ENCODE assay signal across 9 mouse cellular contexts in genomic region chr7:16920818-16921791, GRCm38 (mm10). TPM values are rescaled to one million over a fixed set of nuclear protein-coding genes. Genes with fewer than 3 reads are reported as not detected.
A peak's percentile ranks its signal among the peaks of the same experiment; 100 is the strongest.
DNase-seq lines count a peak whose midpoint lies in the region; ATAC-seq and TF ChIP-seq lines count a peak whose summit lies in the region.
"Had no signal": no experiment of that assay in that cellular context is flagged by ENCODE, and none has a peak within 500 bp of the region (broad histone marks: within the 10 kb centered on the region; RNA-seq: fewer than 3 reads in every experiment).

No protein-coding gene starts in this region.

- no peak for TF ChIP-seq POLR2A in heart, adult 2 months (IDR thresholded peaks at IDR 0.05; ENCODE audit: insufficient read depth, low read depth, low read length)

- H3K27me3 ChIP-seq in heart, adult 2 months (ENCODE audit: control insufficient read depth, insufficient read depth, low read length): no peaks in the 10 kb centered on the region
- no peaks in the 10 kb centered on the region for H3K27me3 ChIP-seq in hindbrain, embryonic 15.5 days
- H3K27me3 ChIP-seq in midbrain, embryonic 11.5 days (ENCODE audit: control insufficient read depth, insufficient read depth, low read length): no peaks in the 10 kb centered on the region

- 53% methylated on average over 21 of the region's 21 CpGs for WGBS in heart, adult 2 months
- WGBS in hindbrain, embryonic 15.5 days: 33% methylated on average over 21 of the region's 21 CpGs
- WGBS in midbrain, embryonic 11.5 days: 51% methylated on average over 21 of the region's 21 CpGs

- peak overlapping the region; percentile 89 for H3K4me2 ChIP-seq in hindbrain, embryonic 15.5 days
- peak overlapping the region; percentile 93 for H3K4me2 ChIP-seq in midbrain, embryonic 11.5 days

- peaks cover 15% of the 10 kb centered on the region for H3K4me1 ChIP-seq in heart, adult 2 months (ENCODE audit: control insufficient read depth, insufficient read depth, low read length)
- peaks cover 62% of the 10 kb centered on the region for H3K4me1 ChIP-seq in hindbrain, embryonic 15.5 days (replicated peaks)
- peaks cover 30% of the 10 kb centered on the region for H3K4me1 ChIP-seq in midbrain, embryonic 11.5 days (ENCODE audit: control insufficient read depth, insufficient read depth, low read length)

- H3K4me3 ChIP-seq in heart, adult 2 months: peak overlapping the region; percentile 98; the same call in 1 of the 2 replicates
- H3K4me3 ChIP-seq in hindbrain, embryonic 15.5 days: peak overlapping the region; percentile 88
- peak overlapping the region; percentile 76 for H3K4me3 ChIP-seq in midbrain, embryonic 11.5 days (ENCODE audit: low read depth, low read length)

- TF ChIP-seq EP300 in heart, adult 2 months (IDR thresholded peaks at IDR 0.05; ENCODE audit: insufficient read depth, low read depth, low read length): no peak

- no peak for ATAC-seq in hindbrain, embryonic 15.5 days (ENCODE audit: low FRiP score, low read depth)
- no peak for ATAC-seq in midbrain, embryonic 11.5 days (ENCODE audit: low FRiP score)
- ATAC-seq in inflammation-experienced regulatory T-cells, adult 6 months: no peak

- peaks cover 5% of the 10 kb centered on the region; the same call in 1 of the 2 replicates for H3K79me2 ChIP-seq in heart, adult 2 months (replicated peaks; ENCODE audit: control insufficient read depth, insufficient read depth, low read length)

- H3K9ac ChIP-seq in heart, adult 2 months (ENCODE audit: low read depth, low read length): peak overlapping the region; percentile 16
- H3K9ac ChIP-seq in hindbrain, embryonic 15.5 days: peak overlapping the region; percentile 95
- H3K9ac ChIP-seq in midbrain, embryonic 11.5 days (ENCODE audit: low read length): peak overlapping the region; percentile 97

- intact Hi-C loops in heart, adult 2 months (cut with DNase I): loop anchor here (10.0 kb wide), 1 partner anchor 306 kb away; the partner anchor contains the start of gene Arhgap35
- intact Hi-C loops in heart, postnatal 36 days (cut with DNase I): no loop called here

- peak overlapping the region; percentile 12; the same call in 1 of the 2 replicates for H3K27ac ChIP-seq in heart, adult 2 months
- H3K27ac ChIP-seq in hindbrain, embryonic 15.5 days (replicated peaks): peak overlapping the region; percentile 96
- peak overlapping the region; percentile 57 for H3K27ac ChIP-seq in midbrain, embryonic 11.5 days (ENCODE audit: low read depth, low read length)

- H3K36me3 ChIP-seq in heart, adult 2 months (ENCODE audit: control insufficient read depth, insufficient read depth, low read length): no peaks in the 10 kb centered on the region
- H3K36me3 ChIP-seq in hindbrain, embryonic 15.5 days: peaks cover 29% of the 10 kb centered on the region
- H3K36me3 ChIP-seq in midbrain, embryonic 11.5 days (ENCODE audit: control insufficient read depth, insufficient read depth, low read length): peaks cover 17% of the 10 kb centered on the region

- H3K9me3 ChIP-seq in hindbrain, embryonic 15.5 days: no peaks in the 10 kb centered on the region
- H3K9me3 ChIP-seq in midbrain, embryonic 11.5 days (ENCODE audit: control insufficient read depth, low read length): no peaks in the 10 kb centered on the region

- DNase-seq in heart, adult 2 months: peak in 1 of 2 experiments; percentile 53
- no peak for DNase-seq in heart, postnatal 36 days
- DNase-seq in MN1 (ENCODE audit: low spot score): peak; percentile 48
- peak; percentile 60 for DNase-seq in embryo, embryonic 10.5 days (ENCODE audit: low spot score)
- DNase-seq in midbrain, embryonic 11.5 days (ENCODE audit: low spot score, missing footprints): peak; percentile 89
- no peak for DNase-seq in thymus, postnatal 14 days

- TF ChIP-seq CTCF in heart, adult 2 months (IDR thresholded peaks at IDR 0.05): no peak

RNA-seq across cellular contexts. Expression of gene Calm3, which starts 2.8 kb away (rescaled TPM):
- 100 to 1,000 TPM; 168 to 175 TPM for total RNA-seq in heart, adult 2 months (2021)
- 163 and 206 TPM in 2 replicates for polyA plus RNA-seq in heart, adult 2 months (2012; rRNA removed)
- total RNA-seq in heart, postnatal 36 days (2021): 100 to 1,000 TPM; 182 to 193 TPM
- polyA plus RNA-seq in hindbrain, embryonic 15.5 days (2015; fragmentation: Nextera tagmentation; extraction: Ambion mirVana): 382 and 391 TPM in 2 replicates
- polyA plus RNA-seq in midbrain, embryonic 11.5 days (2014; fragmentation: Nextera tagmentation; extraction: Ambion mirVana): 284 and 295 TPM in 2 replicates
- 100 to 1,000 TPM in 2 of 3 experiments, 10 to 100 TPM in 1; 51.8 to 255 (median 105) TPM for polyA plus RNA-seq in inflammation-experienced regulatory T-cells, adult 6 months (2017; shearing (Covaris generic))

RNA-seq across cellular contexts. Expression of gene Ptgir, which starts 14.8 kb away (rescaled TPM):
- total RNA-seq in heart, adult 2 months (2021): 1 to 10 TPM; 1.9 to 2.9 TPM
- polyA plus RNA-seq in heart, adult 2 months (2012; rRNA removed): 5.2 and 7.4 TPM in 2 replicates
- 1 to 10 TPM; 2.9 TPM for total RNA-seq in heart, postnatal 36 days (2021)
- 0.13 and 0.52 TPM in 2 replicates for polyA plus RNA-seq in hindbrain, embryonic 15.5 days (2015; fragmentation: Nextera tagmentation; extraction: Ambion mirVana)
- polyA plus RNA-seq in midbrain, embryonic 11.5 days (2014; fragmentation: Nextera tagmentation; extraction: Ambion mirVana): 0.94 and 1.2 TPM in 2 replicates
- polyA plus RNA-seq in inflammation-experienced regulatory T-cells, adult 6 months (2017; shearing (Covaris generic)): 1 to 10 TPM; 4.3 to 8.2 (median 7.1) TPM

RNA-seq across cellular contexts. Expression of gene Pnmal2, which starts 23.4 kb away (rescaled TPM):
- total RNA-seq in heart, adult 2 months (2021): 1 to 10 TPM; 3.8 to 4.1 TPM
- 3.5 and 4.4 TPM in 2 replicates for polyA plus RNA-seq in heart, adult 2 months (2012; rRNA removed)
- 1 to 10 TPM; 3.4 to 3.9 TPM for total RNA-seq in heart, postnatal 36 days (2021)
- polyA plus RNA-seq in hindbrain, embryonic 15.5 days (2015; fragmentation: Nextera tagmentation; extraction: Ambion mirVana): 142 and 150 TPM in 2 replicates
- polyA plus RNA-seq in midbrain, embryonic 11.5 days (2014; fragmentation: Nextera tagmentation; extraction: Ambion mirVana): 8.3 and 8.6 TPM in 2 replicates
- polyA plus RNA-seq in inflammation-experienced regulatory T-cells, adult 6 months (2017; shearing (Covaris generic)): not detected
- total RNA-seq: neutrophil, adult 5-6 weeks had no signal

RNA-seq across cellular contexts. Expression of gene Gng8, which starts 29.5 kb away (rescaled TPM):
- 1 to 10 TPM in 1 of 2 experiments, under 1 TPM in 1; 0.47 to 1.6 TPM for total RNA-seq in heart, adult 2 months (2021)
- polyA plus RNA-seq in heart, adult 2 months (2012; rRNA removed): 7.4 and 13.1 TPM in 2 replicates
- total RNA-seq in heart, postnatal 36 days (2021): 1 to 10 TPM in 1 of 2 experiments, under 1 TPM in 1; 0.54 to 1.3 TPM
- 1.3 and 5.3 TPM in 2 replicates for polyA plus RNA-seq in hindbrain, embryonic 15.5 days (2015; fragmentation: Nextera tagmentation; extraction: Ambion mirVana)
- 9.7 and 10.2 TPM in 2 replicates for polyA plus RNA-seq in midbrain, embryonic 11.5 days (2014; fragmentation: Nextera tagmentation; extraction: Ambion mirVana)
- polyA plus RNA-seq in inflammation-experienced regulatory T-cells, adult 6 months (2017; shearing (Covaris generic)): not detected
- total RNA-seq: neutrophil, adult 5-6 weeks had no signal

RNA-seq across cellular contexts. Expression of gene Pnmal1, which starts 38.4 kb away (rescaled TPM):
- total RNA-seq in heart, adult 2 months (2021): under 1 TPM in 1 of 2 experiments, not detected in 1; 0.11 TPM
- 0.06 TPM in 2 replicates for polyA plus RNA-seq in heart, adult 2 months (2012; rRNA removed)
- total RNA-seq in heart, postnatal 36 days (2021): not detected
- 52.6 and 57.5 TPM in 2 replicates for polyA plus RNA-seq in hindbrain, embryonic 15.5 days (2015; fragmentation: Nextera tagmentation; extraction: Ambion mirVana)
- 22.5 and 23.7 TPM in 2 replicates for polyA plus RNA-seq in midbrain, embryonic 11.5 days (2014; fragmentation: Nextera tagmentation; extraction: Ambion mirVana)
- polyA plus RNA-seq in inflammation-experienced regulatory T-cells, adult 6 months (2017; shearing (Covaris generic)): not detected
- total RNA-seq: neutrophil, adult 5-6 weeks had no signal

Comparison
In these comparisons a context has a peak if more than half of its experiments do, and no peak if none do; other contexts are left out.
1. DNase-seq: peak in MN1 (single experiment), embryo, embryonic 10.5 days (single experiment) and midbrain, embryonic 11.5 days (single experiment); none in heart, postnatal 36 days (0 of 2) and thymus, postnatal 14 days (single experiment).
2. H3K27ac ChIP-seq: peak in every context shown above with its lines; median percentile 96 in hindbrain, embryonic 15.5 days; 57 in midbrain, embryonic 11.5 days; 12 in heart, adult 2 months.
3. H3K9ac ChIP-seq: peak in every context shown above with its lines; median percentile 97 in midbrain, embryonic 11.5 days; 95 in hindbrain, embryonic 15.5 days; 16 in heart, adult 2 months.
4. RNA of gene Pnmal2, which starts 23.4 kb away (polyA plus RNA-seq): 142 to 150 TPM in hindbrain, embryonic 15.5 days; 8.3 to 8.6 TPM in midbrain, embryonic 11.5 days, 3.5 to 4.4 TPM in heart, adult 2 months and not detected in inflammation-experienced regulatory T-cells, adult 6 months; every median in the first group is over 10 times any median in the second.
5. Peak in every context shown above with its lines, with median percentiles within 50 percentile points of each other: H3K4me3 ChIP-seq.